Mouse (Mus musculus) left cerebral cortex, adult 11 months (tissue): ENCODE results near the gene Bcl11a.

Experiments
- DNase-seq: peaks from one replicate; pipeline ENCODE4 v3.0.0; 2022; ENCODE audit warnings: low spot score

Bcl11a gene

DNA sequence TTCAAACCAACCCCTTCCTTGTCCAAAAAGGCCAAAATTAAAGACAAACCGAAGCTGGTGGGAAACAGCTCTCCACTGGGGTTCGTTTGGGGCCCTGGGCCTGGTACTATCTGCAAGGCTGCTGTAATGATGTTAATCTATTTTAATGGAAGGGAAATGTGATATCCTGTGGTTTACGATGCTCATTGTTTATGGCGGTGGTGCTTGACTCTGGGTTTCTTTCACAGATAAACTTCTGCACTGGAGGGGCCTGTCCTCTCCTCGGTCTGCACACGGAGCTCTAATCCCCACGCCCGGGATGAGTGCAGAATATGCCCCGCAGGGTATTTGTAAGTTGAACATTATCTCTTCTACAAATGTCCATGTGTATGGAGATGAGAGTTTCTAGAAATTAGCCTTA, 80.2 kb downstream of the Bcl11a start:
- DNase-seq, result no peak

DNA sequence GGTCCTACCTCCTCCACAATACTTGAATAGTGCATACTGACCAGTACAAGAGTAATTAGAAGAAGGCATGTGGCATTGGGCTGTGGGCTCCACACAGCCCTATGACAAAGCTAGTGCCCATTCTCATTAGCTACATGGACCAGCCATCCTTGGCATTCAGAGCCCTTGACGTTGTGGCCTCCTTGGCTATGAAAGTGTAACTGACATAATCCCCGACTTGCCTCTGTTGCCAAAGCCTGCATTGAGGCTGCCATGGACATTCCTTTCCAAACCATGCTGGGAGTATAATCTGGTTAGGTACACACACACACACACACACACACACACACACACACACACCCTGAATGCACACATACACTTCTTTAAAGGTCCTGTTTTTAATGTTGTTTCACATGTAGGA, 81.8 kb downstream of the Bcl11a start:
- no peak for DNase-seq

GRCm38 (mm10) chr11:24161458-24161857, 83.6 kb downstream of the Bcl11a start:
- no peak for DNase-seq

- no peak for DNase-seq
These were observed 84.2 kb downstream of the Bcl11a start for GRCm38 (mm10) chr11:24162056-24162455.

GRCm38 (mm10) chr11:24163072-24163471, 85.2 kb downstream of the Bcl11a start:
- no peak for DNase-seq

DNA sequence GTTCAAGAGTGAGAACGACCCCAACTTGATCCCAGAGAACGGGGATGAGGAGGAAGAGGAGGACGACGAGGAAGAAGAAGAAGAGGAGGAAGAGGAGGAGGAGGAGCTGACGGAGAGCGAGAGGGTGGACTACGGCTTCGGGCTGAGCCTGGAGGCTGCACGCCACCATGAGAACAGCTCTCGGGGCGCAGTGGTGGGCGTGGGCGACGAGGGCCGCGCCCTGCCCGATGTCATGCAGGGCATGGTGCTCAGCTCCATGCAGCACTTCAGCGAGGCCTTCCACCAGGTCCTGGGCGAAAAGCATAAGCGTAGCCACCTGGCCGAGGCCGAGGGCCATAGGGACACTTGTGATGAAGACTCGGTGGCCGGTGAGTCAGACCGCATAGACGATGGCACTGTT, 86.2 kb downstream of the Bcl11a start:
- DNase-seq, result no peak

GRCm38 (mm10) chr11:24171675-24172285, 93.9 kb downstream of the Bcl11a start:
- no peak for DNase-seq

- no peak for DNase-seq
These were observed 94.7 kb downstream of the Bcl11a start for GRCm38 (mm10) chr11:24172585-24172984.

DNA sequence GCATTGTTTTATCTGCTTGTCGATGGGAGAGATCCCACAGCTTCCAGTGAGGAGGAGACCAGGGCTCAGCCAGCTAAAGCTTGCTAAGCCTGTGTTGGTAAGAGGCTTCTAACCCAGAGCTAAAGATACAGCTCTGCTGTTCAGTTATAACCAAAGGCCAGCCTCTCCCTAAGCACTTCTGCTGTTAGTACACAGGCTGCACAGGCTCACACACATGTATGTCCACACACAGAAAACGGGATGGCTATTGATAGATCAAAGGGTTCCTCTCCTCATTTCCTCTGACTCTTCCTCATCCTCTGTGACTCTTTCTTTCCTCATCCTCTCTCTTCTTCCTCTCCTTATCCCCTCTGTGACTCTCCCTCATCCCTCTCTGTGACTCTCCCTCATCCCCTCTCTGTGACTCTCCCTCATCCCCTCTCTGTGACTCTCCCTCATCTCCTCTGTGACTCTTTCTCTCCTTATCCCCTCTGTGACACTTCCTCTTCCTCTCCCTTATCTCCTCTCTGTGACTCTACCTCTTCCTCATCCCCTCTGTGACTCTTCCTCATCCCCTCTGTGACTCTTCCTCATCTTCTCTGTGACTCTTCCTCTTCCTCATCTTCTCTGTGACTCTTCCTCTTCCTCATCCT, 96.4 kb downstream of the Bcl11a start:
- no peak for DNase-seq

DNA sequence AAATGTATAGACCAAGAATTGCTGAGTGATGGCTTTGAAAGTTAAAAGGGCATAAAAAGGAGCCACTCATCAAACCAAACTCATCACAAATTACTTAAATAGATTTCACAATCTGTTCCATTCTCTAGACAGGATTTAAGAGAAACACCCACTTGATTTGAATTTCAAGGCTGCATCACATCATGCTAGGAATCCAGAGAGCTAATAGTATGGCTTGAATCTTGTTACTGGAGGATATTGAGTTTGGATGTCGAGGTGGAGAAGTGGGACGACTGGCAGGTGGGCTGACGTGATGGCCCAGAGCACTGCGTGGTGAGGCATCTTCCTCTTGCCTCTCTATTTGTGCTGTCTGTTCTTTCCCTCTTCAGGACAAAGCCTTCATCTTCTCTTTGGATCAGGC, 99.6 kb downstream of the Bcl11a start:
- DNase-seq, result no peak

DNA sequence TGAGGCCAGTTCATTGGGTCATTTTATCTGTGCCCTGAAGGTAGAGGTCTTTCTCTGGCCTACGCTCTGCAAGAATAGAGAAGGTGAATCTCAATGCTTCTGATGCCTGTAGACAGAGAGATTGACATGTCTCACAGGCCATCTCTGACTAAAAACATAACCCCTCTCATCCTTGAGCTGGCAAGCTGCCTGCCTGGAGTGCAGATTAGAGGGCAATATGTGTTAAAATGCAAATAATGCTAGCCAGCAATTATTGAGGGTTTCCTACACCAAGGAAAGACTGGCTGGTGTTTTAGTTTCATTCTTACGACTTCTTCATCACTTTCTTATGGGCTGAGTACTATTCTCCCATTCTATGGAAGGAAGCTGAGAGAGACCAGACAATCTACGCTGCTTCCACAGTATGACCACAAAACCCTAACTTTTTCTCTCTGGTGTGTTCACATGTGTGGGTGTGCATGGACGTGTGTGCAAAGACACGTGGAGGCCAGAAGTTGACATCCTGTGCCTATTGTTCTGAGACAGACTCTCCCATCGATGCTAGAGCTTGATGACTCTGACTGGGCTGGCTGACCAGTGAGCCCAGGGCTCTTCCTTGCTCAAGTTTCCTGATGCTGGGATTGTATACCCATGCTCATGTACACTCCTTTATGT, 101.1 kb downstream of the Bcl11a start:
- DNase-seq, result no peak

- DNase-seq, result no peak
These were observed 102.2 kb downstream of the Bcl11a start for GRCm38 (mm10) chr11:24180040-24180439.

DNA sequence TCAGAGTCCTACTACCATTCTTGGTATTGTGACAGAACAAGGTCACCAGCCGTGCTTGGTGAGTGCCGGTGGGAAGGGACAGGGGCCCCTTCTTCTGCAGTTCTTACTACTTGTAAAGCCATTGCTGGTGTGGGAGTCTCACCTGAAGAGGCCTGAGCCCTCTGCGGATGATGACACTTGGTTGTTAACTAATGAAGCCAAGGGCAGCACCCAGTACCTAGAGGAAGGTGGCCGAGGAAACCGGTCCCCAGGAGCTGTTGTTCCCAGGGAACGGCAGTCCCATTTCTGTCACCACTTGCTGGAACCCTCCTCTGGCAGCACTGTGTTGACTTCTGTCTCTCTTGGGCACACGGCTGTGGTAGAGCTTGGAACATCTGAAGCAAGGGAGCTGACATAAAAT, 105.6 kb downstream of the Bcl11a start:
- DNase-seq, result no peak

DNA sequence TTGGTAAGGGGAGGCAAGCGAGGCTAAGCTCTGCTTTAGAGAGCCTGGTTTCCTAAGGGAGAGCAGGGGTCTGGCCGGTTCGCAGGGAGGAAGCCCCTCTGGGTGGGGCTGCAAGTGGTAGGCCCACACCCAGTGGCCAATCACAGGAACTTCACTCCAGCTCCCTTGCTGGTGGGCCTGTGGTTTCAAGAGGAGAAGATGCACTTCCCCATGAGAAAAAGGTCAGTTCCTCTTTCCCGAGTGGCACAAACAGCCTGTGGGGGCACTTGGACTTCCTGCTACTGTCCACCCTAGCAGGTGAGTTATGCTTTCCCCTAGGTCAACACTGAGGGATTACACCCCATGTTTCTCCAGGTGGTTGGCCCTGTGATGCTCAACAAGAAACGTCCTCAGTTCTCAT, 107.1 kb downstream of the Bcl11a start:
- no peak for DNase-seq

DNA sequence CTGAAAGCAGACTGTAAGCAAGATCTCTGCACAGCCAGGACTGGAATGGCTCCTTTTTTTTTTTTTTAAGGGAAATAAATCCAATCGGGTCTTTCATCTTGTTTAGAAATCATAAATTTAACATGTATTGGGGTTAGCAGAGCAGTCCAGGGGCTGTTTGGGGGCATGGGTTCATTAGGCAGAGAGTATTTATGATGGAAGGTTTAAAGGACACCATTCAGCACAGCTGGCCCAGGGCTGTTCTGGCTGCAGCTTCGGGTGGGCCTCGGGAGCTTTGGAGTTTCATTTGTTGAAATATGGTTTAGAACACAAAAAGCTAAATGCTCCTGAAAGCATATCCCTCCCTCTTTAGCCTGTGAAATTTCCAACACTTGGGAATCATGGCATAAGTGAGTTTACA, 112.6 kb downstream of the Bcl11a start:
- no peak for DNase-seq

DNA sequence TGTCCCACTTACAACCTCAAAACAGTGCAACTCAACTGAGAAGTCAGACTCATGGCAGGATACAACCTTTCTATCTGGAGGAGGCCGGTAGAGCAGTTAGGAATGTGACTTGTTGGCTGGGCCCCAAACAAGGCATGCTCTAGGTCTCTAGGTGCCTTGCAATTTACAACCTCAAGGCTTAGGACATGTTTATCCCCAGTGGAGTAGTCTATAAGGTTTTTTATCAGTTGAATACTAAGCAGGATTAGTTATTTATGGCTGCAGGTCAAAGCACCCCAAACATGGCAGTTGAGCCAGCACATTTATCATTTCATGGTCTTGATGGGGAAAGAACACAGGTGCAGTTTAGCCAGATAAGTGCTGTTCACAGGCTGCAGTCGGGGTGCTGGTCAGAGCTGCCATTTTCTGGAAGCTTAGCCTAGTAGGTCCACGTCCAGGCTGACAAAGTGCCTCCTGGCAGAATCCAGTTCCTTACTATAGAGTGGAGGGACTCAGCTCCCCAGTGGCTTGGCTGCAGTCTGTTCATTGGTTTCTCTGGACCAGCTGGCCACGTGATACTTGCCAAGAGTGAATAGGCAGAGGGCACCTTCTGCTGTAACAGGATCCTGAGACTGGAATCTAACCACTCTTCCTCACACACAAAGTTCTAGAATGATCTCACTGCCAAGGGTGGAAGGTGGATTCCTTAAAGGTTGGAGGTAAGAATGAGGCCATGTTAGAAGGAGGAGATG, 118.8 kb downstream of the Bcl11a start:
- no peak for DNase-seq

GRCm38 (mm10) chr11:24197424-24197823, 119.6 kb downstream of the Bcl11a start:
- no peak for DNase-seq

DNA sequence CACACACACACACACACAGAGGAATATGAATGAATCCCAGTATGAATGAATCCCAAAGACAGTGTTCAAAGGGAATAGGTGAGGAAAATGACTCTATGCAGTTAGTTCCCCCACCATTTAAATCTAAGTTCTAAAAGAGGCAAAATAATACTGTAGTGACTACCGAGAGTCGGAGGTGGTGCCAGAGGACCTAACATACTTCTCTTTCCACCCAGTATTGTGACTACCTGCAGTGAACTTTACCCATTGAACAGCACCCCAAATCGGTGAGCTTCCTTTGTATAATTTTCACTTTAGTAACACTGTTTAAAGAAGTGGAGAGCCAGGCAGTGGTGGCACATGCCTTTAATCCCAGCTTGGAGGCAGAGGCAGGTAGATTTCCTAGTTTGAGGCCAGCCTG, 121.7 kb downstream of the Bcl11a start:
- DNase-seq, result no peak

DNA sequence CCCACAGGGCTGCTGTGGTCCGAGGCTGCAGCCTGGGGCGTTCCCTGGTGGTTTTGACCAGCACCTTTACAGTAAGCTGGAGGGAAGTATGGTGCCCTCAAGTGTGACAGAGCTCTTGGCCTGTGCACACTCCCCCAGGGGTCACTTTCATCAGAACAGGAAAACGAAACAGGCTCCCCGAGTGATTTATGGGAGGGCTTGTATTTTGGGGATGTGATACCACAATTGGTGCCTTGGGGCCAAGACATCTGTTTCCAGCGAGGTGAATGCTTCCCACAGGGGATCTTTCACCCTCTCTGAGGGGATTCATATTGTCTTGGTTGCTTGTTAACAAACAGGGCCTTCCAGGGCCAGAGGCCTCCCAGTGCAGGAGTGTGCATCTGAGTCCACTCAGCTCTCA, 122.5 kb downstream of the Bcl11a start:
- no peak for DNase-seq

DNA sequence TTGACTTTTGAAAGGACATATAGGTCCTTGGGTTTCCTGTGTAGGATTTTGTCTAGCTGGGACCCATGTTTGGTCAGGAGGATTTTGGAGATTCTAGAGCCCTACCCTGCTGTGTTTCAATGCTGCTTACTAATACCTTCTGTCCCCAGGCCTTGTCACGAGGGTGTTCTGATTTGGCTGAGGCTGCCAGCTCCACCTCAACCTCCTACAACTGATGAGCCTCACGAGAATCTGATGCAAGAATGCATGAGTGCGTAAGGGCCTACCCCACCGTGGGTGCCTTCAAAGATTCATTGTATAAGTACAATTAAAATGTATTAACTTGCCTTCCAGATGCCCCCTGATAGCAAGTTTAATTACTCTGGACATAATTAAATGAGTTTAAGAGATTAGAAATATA, 123.4 kb downstream of the Bcl11a start:
- DNase-seq, result no peak

GRCm38 (mm10) chr11:24202641-24203361, 124.9 kb downstream of the Bcl11a start:
- no peak for DNase-seq

DNA sequence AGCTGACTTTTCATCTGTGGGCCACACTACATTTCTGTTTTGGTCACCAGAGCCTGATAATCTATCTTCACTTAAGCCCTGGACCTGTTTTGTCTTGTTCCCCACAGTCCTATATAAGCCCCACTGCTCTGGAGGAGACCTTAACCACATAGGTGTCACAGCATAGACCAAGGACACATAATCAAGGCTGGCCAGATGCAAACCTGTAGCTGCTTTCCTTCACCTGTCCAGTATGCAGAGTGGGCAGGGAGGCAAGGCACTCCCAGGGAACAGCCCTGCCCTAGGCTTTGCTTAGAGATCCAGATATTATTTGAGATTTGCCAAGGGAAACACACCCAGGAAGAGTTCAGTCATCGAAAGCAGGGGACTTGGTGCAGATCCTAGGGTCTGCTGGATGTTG, 125.6 kb downstream of the Bcl11a start:
- DNase-seq, result no peak
